Mouse (Mus musculus) c-Kit-negative CD71-positive TER-119-positive erythroid progenitor cells, embryonic 14.5 days (primary cell): ENCODE measurements around the gene Jazf1.

ENCODE experiments used
- DNase-seq: peaks from one replicate; pipeline ENCODE4 v3.0.0-alpha.2; 2013; ENCODE audit warnings: low read depth, low spot score

The Jazf1 gene

GRCm38 (mm10) chr6:52912143-52912918 lies 156.1 kb downstream of the Jazf1 start:
- DNase-seq = no peak

- DNase-seq = no peak
These were observed 161.6 kb downstream of the Jazf1 start for GRCm38 (mm10) chr6:52906801-52907200.

- no peak for DNase-seq
These were observed 163.3 kb downstream of the Jazf1 start for GRCm38 (mm10) chr6:52905100-52905499.

- no peak for DNase-seq
These were observed 165.0 kb downstream of the Jazf1 start for GRCm38 (mm10) chr6:52903226-52903960.

- peak; percentile 44 for DNase-seq
These were observed 168.7 kb downstream of the Jazf1 start for GRCm38 (mm10) chr6:52899574-52900245.

GRCm38 (mm10) chr6:52895075-52895474 lies 173.4 kb downstream of the Jazf1 start:
- DNase-seq = no peak

GRCm38 (mm10) chr6:52894501-52894823 lies 174.0 kb downstream of the Jazf1 start:
- DNase-seq = no peak

- DNase-seq = no peak
These were observed 174.5 kb downstream of the Jazf1 start for GRCm38 (mm10) chr6:52893811-52894500.

- DNase-seq = no peak
These were observed 175.5 kb downstream of the Jazf1 start for GRCm38 (mm10) chr6:52892978-52893377.

- no peak for DNase-seq
These were observed 180.8 kb downstream of the Jazf1 start for GRCm38 (mm10) chr6:52887541-52888203.

- DNase-seq = no peak
These were observed 184.7 kb downstream of the Jazf1 start for GRCm38 (mm10) chr6:52883773-52884172.

GRCm38 (mm10) chr6:52877176-52877575 lies 191.3 kb downstream of the Jazf1 start:
- no peak for DNase-seq

- no peak for DNase-seq
These were observed 197.1 kb downstream of the Jazf1 start for GRCm38 (mm10) chr6:52871306-52871705.

GRCm38 (mm10) chr6:52869252-52869651 lies 199.2 kb downstream of the Jazf1 start:
- no peak for DNase-seq

GRCm38 (mm10) chr6:52868352-52868751 lies 200.1 kb downstream of the Jazf1 start:
- DNase-seq = no peak

- no peak for DNase-seq
These were observed 206.5 kb downstream of the Jazf1 start for GRCm38 (mm10) chr6:52861928-52862327.

- no peak for DNase-seq
These were observed 207.1 kb downstream of the Jazf1 start for GRCm38 (mm10) chr6:52861186-52861820.

GRCm38 (mm10) chr6:52860713-52861112 lies 207.7 kb downstream of the Jazf1 start:
- no peak for DNase-seq

GRCm38 (mm10) chr6:52858911-52859431 lies 209.5 kb downstream of the Jazf1 start:
- DNase-seq = no peak

GRCm38 (mm10) chr6:52852404-52853107 lies 215.9 kb downstream of the Jazf1 start:
- DNase-seq = no peak
